Mouse (Mus musculus) heart, postnatal 25 days (tissue): ENCODE results near the gene Etfa. TPM values are rescaled to one million over a fixed set of nuclear protein-coding genes. Genes with fewer than 3 reads are reported as not detected.

ENCODE experiments used
- DNase-seq: peaks from one replicate; pipeline ENCODE4 v3.0.0; 2022; ENCODE audit warnings: low spot score
- intact Hi-C: fragments of 180-260 bp; cut with DNase I; formaldehyde crosslinking; loops from one replicate; pipeline ENCODE4 v1.15.1; 2025
- total RNA-seq, 2 experiments: library from RNA; stranded (reverse); gene quantifications; 2 replicates each; pipeline ENCODE4 v1.2.3; 2021

Gene Etfa
- 100 to 1,000 TPM; 846 to 861 TPM for total RNA-seq

DNA sequence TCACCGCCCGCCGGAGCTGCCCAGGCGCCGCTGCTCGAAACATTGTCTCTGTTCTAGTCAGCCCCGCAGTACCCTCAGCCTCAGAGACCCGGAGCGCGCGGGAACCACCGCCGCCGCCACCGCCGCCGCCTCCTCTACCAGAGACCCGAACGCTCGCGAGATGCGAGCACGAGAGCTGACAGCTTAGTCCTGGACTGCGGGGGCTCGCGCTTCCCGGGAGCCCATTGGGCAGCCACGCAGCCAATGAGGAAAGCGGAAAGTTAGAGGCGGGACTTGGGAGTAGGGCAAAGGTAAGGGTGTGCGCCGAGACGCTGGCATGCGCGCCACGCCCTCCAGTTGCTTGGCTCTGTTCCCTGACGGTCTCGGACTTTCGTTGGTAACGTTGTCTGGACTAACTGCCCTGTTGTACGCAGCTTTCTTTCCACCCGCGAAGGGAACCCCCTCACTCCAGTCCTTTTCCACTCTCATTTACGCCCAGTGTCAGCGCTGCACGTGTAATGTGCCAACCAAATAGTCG, at the start of gene Etfa:
Etfa (minus strand) TSS at position 217 of the 517 bp plus-strand sequence.
- DNase-seq = peak; percentile 93
- intact Hi-C loops = loop anchor here (2.0 kb wide), 1 partner anchor 25 kb away; no protein-coding TSS in a partner anchor

DNA sequence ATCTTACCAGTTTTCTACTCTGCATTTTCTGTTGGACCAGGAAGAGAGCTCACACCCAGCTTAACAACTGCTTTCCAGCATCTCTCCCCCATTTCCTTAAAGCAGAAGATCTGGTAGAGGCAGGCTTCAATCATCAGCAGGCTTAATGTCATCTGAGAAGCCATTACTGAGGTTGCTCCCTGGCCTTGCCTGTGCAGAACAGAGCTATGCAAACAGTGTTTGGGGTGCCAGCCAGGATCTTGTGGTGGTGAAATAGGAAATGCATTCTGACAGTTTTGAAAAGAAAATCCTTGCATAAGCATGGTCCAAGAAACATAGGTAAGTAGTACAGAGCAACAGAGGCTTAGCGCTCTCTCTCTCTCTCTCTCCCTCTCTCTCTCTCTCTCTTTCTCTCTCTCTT, 48.9 kb upstream of the Etfa start:
- DNase-seq = no peak
- intact Hi-C loops = no loop called here

DNA sequence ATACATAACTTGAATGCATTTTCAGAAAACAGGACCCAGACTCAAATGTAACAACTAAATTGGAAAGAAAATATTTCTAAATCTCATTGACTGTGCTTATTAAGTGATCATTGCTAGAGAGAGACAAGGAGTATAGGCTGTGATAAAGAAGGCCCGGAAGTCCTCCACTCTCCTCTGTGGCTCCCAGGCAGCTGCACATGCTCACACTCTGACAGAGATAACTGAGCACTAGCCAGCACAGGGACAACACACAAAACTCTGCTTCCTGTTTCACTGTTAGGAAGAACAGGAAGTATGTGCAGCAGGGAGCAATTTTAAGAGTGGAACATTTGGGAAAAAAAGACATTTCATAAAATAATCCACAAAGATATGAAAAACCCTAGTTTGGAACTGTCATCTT, 42.9 kb upstream of the Etfa start:
- no peak for DNase-seq
- intact Hi-C loops = no loop called here

DNA sequence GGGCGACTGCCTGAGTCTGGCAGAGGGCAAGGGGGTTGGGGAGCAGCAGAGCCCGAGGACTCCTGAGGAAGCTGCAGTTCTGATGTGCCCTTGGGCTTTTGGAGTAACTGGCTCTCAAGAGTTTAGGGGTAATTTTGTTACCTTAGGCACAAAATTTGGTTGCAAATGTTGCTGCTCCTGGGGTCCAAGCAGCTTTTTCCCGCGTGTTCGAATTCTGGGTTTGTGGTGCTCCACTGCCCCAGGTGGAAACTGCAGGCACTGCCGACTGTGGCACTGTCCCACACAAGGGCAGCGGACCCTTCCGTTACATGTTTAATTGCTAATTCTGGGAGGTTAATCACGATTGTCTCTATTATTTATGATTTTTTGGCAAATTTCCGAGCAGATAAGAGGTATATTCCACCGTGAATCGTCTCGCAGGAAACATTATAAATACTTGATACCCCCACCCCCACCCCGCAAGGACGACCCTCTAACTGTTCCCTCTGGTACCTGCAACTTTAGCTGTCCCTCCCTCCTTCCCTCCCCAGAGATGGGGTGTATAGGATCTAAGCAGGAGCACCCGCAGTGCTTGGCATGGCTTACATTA, 37.4 kb upstream of the Etfa start:
- intact Hi-C loops = no loop called here
- DNase-seq = no peak

DNA sequence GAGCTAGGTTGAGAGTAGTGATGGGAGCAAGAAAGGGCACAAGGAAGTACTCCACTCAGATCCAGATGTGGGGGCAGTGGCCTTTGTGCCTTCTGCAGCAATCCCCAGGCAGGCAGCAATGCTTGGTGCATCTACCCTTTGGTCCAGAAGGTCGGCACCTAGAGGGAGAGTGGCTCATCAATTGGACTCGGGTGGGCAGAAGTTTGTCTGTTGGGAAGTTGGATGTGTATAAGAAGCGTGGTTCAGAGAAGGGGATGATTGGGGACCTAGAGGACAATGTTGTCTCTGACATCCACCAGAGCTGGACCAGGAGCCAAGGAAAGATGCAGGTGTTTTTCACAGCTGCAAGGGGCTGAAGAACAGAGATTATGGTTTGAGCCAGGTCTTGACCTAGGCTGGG, 36.8 kb upstream of the Etfa start:
- intact Hi-C loops = no loop called here
- DNase-seq = no peak

DNA sequence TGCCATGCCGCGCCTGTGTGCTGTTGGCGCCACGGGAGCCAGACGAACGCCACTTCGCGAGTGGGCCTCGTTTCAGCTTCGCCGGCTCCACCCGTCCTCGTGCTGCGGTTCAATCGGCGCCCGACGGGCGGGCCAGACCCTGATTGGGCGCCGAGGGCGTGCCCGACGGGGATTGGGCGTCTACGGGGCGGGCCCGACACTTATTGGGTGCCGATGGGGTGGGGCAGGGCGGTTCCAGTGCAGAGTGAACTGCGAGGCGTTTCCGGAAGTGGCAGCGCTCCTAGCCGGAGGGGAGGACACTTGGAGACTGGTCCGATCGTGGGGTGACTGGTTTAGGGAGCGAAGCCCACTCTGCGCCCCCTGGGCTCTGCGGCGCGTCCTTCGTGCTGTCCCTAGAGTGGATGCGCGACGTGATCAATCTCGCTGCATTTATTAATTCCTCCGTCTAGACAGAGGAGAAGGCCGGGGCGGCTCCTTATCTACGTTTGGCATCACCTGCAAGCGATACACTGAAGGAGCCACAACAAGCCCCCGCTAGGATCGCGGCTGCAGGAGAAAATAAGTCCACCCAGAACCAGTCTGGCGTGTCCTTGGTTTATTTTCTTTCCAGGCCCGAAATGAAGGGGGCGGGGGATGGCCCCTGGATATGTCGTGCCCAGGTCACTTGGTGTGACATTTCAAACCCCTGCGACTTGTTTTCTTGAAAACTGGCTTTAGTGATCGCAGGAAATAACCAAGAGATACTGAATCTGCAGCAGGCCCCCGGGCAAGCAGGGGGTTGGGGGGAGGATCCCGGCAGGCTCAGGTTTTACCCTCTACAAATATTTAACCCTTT, 34.4 kb upstream of the Etfa start:
- intact Hi-C loops = no loop called here
- DNase-seq = no peak

DNA sequence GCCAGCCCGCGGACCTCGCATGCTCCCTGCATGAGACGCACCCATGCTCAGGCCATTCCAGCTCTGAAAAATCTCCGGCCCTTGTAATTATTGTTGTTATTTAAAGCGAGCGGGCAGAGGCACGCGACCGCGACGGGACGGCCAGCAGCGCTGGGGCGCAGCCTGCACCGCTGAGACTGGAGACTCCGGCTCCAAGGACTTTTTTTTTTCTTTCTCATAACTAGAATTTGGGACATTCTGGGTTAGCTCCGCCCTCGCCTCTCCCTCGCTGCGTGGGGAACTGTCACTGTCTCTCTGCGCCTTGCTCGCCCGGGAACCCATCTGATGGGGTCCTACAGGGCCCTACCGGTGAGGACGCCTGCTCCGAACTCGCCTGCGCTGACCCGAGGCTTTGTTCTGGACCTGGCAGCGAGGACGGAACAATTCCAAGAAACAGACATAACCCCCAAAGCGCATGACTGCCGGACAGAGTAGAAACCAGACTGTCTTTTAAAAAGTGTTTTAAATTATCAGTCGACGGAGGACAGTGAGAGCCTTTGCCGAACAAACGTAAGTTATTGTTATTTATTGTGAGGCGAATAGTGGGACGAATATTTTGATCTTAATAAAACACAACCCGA, 33.6 kb upstream of the Etfa start:
- intact Hi-C loops = no loop called here
- no peak for DNase-seq

DNA sequence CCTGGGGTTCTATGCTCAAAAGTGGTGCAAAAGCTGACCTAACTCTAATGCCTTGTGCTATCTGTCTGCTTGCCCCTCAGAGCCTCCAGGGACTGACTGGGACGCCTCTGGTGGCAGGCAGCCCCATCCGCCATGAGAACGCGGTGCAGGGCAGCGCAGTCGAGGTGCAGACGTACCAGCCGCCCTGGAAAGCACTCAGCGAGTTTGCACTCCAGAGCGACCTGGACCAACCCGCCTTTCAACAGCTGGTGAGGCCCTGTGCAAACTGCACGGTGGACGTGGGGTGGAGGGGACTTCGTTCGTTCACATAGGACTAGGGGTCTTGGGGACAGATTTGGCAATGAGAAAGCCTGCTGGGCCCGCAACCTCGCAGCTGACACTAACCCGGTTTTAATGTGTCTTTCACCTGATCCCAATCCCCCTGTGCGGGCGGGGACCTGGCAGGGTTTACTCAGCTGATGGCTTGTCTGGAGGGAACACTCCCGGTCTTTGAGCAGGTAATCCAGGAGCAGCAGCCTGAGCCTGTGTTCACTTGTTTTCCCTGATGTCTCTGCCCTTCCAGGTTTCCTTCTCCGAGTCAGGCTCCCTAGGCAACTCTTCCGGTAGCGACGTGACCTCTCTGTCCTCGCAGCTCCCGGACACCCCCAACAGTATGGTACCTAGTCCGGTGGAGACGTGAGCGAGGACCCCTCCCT, 33.0 kb upstream of the Etfa start:
- intact Hi-C loops = loop anchor here (5.0 kb wide), 1 partner anchor 392 kb away; the partner anchor contains the start of gene Scaper
- no peak for DNase-seq

DNA sequence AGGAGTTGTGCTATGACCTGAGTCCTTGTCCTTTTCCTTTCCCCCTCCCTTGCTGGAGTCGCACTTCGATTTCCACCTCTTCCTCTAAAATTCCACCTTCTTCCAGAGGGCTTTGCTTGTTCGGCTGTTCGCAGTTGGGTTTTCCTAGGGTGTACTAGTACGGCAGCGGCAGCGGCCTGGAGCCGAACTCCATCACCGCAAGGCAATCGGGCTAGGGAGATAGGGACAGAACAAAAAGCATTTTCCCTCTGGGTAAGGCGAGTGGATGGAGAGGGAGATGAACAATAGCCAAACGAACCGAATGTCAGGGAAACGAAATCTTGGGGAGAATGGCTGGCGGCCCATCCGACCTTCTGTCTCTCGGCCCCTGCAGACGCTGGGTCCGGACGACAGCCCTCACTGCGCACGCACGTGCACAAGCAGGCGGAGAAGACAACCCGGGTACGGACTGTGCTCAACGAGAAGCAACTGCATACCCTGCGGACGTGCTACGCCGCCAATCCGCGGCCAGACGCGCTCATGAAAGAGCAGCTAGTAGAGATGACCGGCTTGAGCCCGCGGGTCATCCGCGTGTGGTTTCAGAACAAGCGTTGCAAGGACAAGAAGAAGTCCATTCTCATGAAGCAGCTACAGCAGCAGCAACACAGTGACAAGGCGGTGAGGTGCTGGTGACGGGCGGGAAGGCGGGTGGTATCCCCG, 31.8 kb upstream of the Etfa start:
- intact Hi-C loops = loop anchor here (5.0 kb wide), 1 partner anchor 393 kb away; the partner anchor contains the start of gene Scaper
- DNase-seq = no peak

DNA sequence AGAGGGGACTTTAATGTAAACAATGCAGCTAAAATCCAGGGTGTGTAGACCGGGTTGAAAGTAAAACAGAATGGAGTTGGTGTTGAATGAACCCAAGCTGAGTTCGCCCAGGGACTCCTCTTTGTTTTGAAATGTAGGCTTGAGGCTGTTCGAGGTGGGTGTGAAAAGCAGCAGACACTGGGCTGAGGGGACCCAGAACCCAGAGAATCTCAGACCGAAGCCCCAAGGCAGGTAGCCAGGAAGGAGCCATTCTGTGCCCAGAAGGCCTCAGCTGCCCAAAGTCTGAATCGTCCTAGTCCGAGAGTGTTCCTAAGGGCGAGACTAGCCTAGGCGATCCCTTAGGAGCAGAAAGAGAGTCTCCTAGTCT, 31.3 kb upstream of the Etfa start:
- intact Hi-C loops = loop anchor here (5.0 kb wide), 1 partner anchor 394 kb away; the partner anchor contains the start of gene Scaper
- DNase-seq = no peak

DNA sequence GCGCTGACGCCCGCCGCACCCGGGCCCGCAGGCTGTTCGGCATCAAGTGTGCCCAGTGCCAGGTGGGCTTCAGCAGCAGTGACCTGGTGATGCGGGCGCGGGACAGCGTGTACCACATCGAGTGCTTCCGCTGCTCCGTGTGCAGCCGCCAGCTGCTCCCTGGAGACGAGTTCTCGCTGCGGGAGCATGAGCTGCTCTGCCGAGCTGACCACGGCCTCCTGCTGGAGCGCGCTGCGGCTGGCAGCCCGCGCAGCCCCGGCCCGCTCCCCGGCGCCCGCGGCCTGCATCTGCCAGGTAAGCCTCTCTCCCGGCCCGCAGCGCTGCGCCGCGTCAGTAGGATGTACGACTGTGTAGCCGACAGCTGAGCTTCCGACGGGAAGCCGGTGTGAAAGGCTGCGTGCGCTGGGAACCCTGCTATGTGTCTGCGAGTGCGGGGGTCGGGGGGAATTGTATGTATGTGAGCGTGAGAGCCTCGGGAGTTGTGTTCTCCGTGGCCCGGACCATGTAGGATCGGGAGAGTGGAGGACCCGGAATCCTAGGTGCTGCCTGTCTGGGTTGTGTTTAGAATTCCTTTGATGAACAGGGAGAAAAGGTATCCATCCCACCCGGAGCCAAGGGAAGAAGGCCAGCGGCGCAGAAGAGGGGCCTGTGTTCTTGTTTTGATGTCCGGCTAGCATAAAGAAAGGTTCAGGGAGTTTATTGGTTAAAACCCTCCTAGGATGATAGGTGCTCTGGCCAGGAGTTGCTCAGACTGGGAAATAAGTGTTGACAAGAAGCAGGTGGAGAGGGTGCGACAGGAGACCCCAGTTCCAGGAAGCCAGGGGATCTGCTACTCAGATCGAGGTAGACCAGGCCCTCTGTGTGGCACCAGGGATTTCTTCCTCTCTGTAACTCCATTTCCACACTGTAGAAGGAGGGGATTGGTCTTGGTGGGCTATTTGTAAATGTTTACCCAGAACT, 30.6 kb upstream of the Etfa start:
- intact Hi-C loops = loop anchor here (5.0 kb wide), 1 partner anchor 395 kb away; the partner anchor contains the start of gene Scaper
- no peak for DNase-seq

DNA sequence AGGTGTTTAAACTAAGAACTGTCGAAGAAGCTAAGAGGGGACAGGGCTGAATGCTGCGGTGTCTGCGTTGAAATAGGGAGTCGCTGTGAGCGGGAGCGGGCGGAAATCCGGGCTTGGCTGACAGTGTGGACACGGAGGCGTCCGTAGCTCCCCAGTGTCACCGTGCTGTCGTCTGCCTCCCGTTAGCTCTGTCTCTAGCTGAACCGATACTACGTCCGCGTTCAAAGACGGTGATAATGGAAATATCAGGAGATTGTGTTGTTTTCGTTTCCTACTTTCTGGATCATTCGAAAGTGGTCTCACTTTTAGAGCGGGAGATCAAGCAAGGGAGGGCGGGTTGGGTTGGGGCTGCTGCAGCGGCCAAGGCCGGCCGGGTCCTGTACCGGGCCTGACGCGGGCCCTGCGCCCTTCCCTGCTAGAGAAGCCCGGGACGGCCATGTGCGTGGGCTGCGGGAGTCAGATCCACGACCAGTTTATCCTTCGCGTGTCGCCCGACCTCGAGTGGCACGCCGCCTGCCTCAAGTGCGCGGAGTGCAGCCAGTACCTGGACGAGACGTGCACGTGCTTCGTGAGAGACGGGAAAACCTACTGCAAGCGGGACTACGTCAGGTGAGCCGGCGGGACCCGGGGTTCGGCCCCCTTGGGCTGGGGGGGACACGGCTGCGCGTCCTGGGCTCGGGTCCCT, 29.8 kb upstream of the Etfa start:
- DNase-seq = no peak
- intact Hi-C loops = loop anchor here (5.0 kb wide), 1 partner anchor 395 kb away; the partner anchor contains the start of gene Scaper

DNA sequence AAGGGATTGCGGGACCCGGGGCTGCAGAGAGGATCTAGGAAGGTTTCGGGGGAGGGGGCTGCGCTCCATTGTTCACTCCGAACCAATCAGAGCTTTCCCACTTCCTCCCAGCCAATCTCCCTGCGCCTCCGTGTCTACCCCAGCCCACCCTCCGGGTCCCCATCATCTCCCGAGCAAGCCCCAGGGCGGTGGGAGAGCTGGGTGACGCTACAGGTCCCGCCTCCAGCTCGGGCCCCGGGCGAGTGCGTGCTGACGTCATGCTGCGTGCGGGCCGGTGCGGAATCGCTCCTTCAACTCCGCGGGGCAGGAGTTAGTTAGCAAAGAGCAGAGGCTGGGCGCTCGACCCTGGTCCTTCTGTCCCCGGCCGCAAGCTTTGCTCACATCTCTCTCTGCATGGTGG, 28.8 kb upstream of the Etfa start:
- intact Hi-C loops = loop anchor here (5.0 kb wide), 1 partner anchor 396 kb away; the partner anchor contains the start of gene Scaper
- DNase-seq = no peak

DNA sequence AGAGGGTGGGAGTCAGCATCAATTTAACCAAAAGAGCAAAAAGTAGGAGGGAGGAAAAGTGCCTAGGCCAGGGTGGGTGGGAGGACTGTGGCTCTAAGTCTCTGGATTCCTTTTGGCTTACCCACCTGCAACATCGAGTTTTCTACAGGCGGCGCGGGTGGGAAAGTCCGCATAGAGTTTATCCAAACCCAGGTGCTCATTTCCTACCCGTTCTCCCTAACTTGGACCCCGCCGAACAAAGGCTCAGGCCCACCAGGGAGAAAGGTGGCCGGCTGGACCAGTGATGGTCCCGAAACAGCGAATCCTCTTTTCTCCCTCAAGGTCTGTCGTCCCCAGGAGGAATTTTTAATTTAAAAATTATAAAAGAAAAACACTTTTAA, 28.3 kb upstream of the Etfa start:
- intact Hi-C loops = loop anchor here (5.0 kb wide), 1 partner anchor 397 kb away; the partner anchor contains the start of gene Scaper
- DNase-seq = no peak

DNA sequence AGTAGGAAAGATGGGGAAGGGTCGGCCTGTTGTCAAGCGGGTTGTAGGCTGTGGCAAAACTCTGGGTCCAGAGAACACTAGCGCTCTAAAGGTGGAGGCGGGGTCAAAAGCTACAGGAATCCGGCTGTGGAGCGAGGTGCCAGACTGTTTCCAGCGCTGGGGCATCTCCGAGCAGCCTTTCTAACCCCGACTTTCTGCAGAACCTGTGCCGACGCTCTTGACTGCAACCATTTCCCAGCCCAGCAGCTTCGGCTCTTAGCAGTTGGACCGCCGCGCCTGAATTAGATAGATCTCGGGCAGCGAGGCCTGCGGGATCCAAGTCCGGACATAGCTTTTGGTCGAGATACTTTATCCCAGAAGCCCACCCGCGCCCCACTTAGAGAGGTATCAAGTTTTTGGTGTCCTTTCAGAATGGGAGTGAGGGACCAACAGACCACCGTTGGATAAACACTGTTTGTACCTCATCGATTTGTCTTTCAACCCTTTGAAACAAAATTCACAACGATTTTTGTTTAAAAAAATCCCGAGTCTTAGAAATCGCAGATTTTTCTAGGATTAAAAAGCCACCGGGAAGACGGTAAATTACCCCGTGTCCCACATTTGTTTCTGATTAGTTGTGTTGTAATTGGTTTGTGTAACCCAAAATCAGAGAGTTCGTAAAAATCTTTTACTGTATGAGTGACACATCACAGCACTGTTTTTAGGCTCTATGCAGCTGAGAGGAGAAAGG, 27.8 kb upstream of the Etfa start:
- DNase-seq = no peak
- intact Hi-C loops = loop anchor here (5.0 kb wide), 1 partner anchor 397 kb away; the partner anchor contains the start of gene Scaper

DNA sequence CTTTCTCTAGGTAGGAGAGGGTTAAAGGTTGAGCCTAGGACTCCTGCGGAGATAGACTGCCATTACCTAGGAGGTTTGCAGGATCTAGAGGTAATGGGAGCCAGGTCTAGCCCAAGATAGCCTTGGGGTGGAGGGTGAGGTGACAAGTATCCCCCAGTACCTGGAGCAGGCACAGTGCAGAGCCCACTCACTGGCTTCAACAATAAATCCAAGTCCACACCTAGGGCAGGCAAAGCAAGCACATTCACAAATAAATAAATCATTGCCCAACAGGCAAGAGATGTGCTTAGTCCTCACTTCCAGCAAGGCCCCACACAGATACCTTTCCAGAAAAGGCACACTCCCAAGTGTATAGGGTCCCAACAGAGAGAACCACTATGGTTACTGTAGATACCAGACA, 27.0 kb upstream of the Etfa start:
- intact Hi-C loops = no loop called here
- DNase-seq = no peak

DNA sequence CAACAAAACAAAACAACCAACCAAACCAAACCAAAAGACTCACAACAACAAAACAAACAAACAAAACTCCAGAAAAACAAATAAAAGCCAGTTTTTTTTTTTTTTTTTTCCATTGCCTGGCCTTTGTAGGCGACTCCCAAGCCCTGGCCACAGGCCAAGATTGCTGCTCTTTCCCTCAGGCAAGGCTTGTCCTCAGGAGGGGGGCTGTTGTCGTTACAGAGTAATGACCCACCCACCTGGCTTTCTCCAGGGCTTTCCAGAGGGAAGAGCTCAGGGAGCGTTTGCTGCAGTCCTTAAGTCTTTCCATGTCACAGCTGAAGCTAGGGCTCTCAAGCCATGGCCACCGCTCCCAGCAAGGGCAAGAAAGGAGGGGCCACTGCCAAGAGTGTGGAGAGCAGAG, 26.3 kb upstream of the Etfa start, which contains the start of gene Isl2:
Isl2 (plus strand) TSS at position 296 of the 400 bp plus-strand sequence.
- intact Hi-C loops = no loop called here
- DNase-seq = no peak
